Mouse (Mus musculus): ENCODE measurements at regions not wholly inside any gene's neighbourhood (a gene's known extent, or its start where the extent isn't known, plus 50 kb on each side); places are given as distances from the start of the nearest gene placed in this dataset.

DNA sequence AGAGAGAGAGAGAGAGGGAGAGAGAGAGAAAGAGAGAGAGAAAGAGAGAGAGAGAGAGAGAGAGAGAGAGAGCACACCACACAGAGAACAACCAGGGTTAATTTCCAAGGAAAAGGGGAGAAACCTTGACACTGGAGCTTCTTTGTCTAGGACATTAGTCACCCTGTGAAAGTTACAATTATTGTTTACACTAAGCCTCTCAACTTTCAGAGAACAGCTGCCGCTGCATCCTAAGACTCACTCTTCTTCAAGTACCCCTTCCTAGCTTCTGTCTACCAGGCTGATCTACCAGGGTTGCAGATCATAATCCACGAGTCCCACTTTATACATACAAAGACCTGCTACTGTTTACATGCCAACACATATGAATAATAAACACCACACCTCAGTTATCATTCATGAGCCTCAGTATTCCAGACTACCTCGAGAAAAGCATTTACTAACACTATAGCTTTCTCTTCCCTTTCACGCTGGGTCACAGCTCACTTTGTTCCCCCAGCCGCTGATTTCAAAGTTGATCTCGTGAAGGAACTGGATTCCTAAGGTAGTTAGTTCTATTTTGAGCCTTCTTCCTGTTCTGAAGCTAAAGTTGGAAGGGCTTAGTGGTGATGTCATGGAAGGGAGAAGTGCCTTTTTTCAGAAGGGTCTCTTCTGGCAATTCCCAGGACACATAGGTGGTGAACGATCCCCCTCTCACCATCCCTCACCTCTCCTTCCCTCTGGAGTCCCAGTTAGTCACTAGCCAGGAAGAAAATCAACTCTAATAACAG is 64.8 kb upstream of the Ak4 start:
- Histone ChIP-seq H3K27ac (ENCODE audit: control insufficient read depth, low read depth, low read length) (no peak overlapping the region), H3K79me2 (ENCODE audit: control insufficient read depth, insufficient read depth, low read length, poor library complexity) (peaks cover 9% of the 10 kb centered on the region; the same call in 1 of the 2 replicates), H3K9ac (ENCODE audit: control insufficient read depth, low read depth, low read length, poor library complexity, severe bottlenecking) (no peak overlapping the region), H3K36me3 (ENCODE audit: control insufficient read depth in 1 of 2, insufficient read depth in 2 of 2, low read length in 2 of 2) (peaks cover 0 to 15% of the 10 kb centered on the region in 2 experiments; a peak in 2 of 4 replicates), H3K9me3 (replicated peaks; ENCODE audit: insufficient read depth, low read length) (no peaks in the 10 kb centered on the region), H3K4me3 (ENCODE audit: control insufficient read depth in 1 of 2, insufficient read depth in 1 of 2, low read depth in 2 of 2, low read length in 2 of 2) (no peak overlapping the region), H3K4me1 (ENCODE audit: control insufficient read depth in 1 of 2, insufficient read depth in 2 of 2, low read length in 2 of 2) (peaks cover 2 to 9% of the 10 kb centered on the region in 2 experiments; a peak in 3 of 4 replicates), H3K27me3 (ENCODE audit: control insufficient read depth in 1 of 2, insufficient read depth in 2 of 2, low read length in 2 of 2) (no peaks in the 10 kb centered on the region)
- TF ChIP-seq CHD1 (IDR thresholded peaks at IDR 0.05; ENCODE audit: low read depth, low read length), result no peak
- TF ChIP-seq ZMIZ1 (IDR thresholded peaks at IDR 0.05; ENCODE audit: low read depth, low read length), result no peak
- no peak for TF ChIP-seq POLR2AphosphoS5 (IDR thresholded peaks at IDR 0.05; ENCODE audit: borderline replicate concordance, low read depth, low read length)
- TF ChIP-seq KAT2A (conservative IDR thresholded peaks at IDR 0.05; ENCODE audit: low read depth, low read length), result no peak
- no peak for TF ChIP-seq MEF2A (IDR thresholded peaks at IDR 0.05; ENCODE audit: extremely low read depth, insufficient replicate concordance, low read depth, low read length, poor library complexity, severe bottlenecking)
- TF ChIP-seq SMC3 (IDR thresholded peaks at IDR 0.05; ENCODE audit: low read depth, low read length), result no peak
- no peak for TF ChIP-seq POLR2A (IDR thresholded peaks at IDR 0.05; ENCODE audit: control insufficient read depth in 1 of 2, insufficient read depth in 1 of 2, low read depth in 1 of 2, low read length in 2 of 2, poor library complexity in 1 of 2)
- TF ChIP-seq BHLHE40 (IDR thresholded peaks at IDR 0.05; ENCODE audit: borderline replicate concordance, low read depth, low read length), result no peak
- no peak for TF ChIP-seq ELF1 (IDR thresholded peaks at IDR 0.05; ENCODE audit: low read depth, low read length)
- TF ChIP-seq USF1 (IDR thresholded peaks at IDR 0.05; ENCODE audit: low read depth, low read length), result no peak
- TF ChIP-seq USF2 (IDR thresholded peaks at IDR 0.05; ENCODE audit: borderline replicate concordance in 1 of 2, insufficient read depth in 1 of 2, low read depth in 1 of 2, low read length in 2 of 2), result no peak
- TF ChIP-seq TBP (IDR thresholded peaks at IDR 0.05; ENCODE audit: low read depth, low read length), result no peak
- TF ChIP-seq E2F4 (IDR thresholded peaks at IDR 0.05; ENCODE audit: borderline replicate concordance, low read depth, low read length), result no peak
- no peak for TF ChIP-seq TCF12 (IDR thresholded peaks at IDR 0.05; ENCODE audit: low read depth, low read length)
- TF ChIP-seq CTCF (IDR thresholded peaks at IDR 0.05 in 2 of 3, conservative IDR thresholded peaks at IDR 0.05 in 1 of 3; ENCODE audit: control insufficient read depth in 1 of 3, insufficient read depth in 1 of 3, low read depth in 2 of 3, low read length in 3 of 3, poor library complexity in 1 of 3, severe bottlenecking in 1 of 3), result no peak
- no peak for TF ChIP-seq TAL1 (IDR thresholded peaks at IDR 0.05; ENCODE audit: low read length)
- no peak for TF ChIP-seq JUND (IDR thresholded peaks at IDR 0.05; ENCODE audit: low read depth, low read length)
- peak; percentile 23 for DNase-seq (ENCODE audit: low read depth, low spot score)

DNA sequence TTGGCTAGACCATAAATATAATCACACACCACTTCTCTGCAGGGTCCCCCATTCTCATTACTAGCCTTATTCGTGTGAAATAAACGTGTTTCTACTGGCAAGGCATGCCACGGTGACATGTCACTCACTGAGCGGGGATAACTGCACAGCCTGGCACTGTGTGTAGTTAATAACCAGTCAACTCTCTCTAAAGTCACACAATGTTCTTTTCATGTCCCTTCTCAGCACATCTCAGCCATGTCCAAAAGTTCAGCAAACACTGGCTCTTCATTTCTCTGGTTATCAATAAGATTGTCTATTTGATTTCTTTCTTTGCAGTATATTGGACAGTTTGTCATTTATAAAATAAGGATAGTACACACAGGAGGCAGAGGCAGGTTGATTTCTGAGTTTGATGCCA is 66.9 kb upstream of the Ak4 start:
- H3K4me3 ChIP-seq (ENCODE audit: control insufficient read depth in 1 of 2, insufficient read depth in 1 of 2, low read depth in 2 of 2, low read length in 2 of 2), result no peak overlapping the region
- no peaks in the 10 kb centered on the region for H3K9me3 ChIP-seq (replicated peaks; ENCODE audit: insufficient read depth, low read length)
- peaks cover 0 to 6% of the 10 kb centered on the region in 2 experiments; a peak in 1 of 4 replicates for H3K36me3 ChIP-seq (ENCODE audit: control insufficient read depth in 1 of 2, insufficient read depth in 2 of 2, low read length in 2 of 2)
- no peak for DNase-seq (ENCODE audit: low read depth, low spot score)
- no peak overlapping the region for H3K27ac ChIP-seq (ENCODE audit: control insufficient read depth, low read depth, low read length)
- H3K9ac ChIP-seq (ENCODE audit: control insufficient read depth, low read depth, low read length, poor library complexity, severe bottlenecking), result no peak overlapping the region
- H3K27me3 ChIP-seq (ENCODE audit: control insufficient read depth in 1 of 2, insufficient read depth in 2 of 2, low read length in 2 of 2), result no peaks in the 10 kb centered on the region
- H3K79me2 ChIP-seq (ENCODE audit: control insufficient read depth, insufficient read depth, low read length, poor library complexity), result peaks cover 7% of the 10 kb centered on the region; the same call in 1 of the 2 replicates
- peaks cover 0 to 9% of the 10 kb centered on the region in 2 experiments; a peak in 1 of 4 replicates for H3K4me1 ChIP-seq (ENCODE audit: control insufficient read depth in 1 of 2, insufficient read depth in 2 of 2, low read length in 2 of 2)
- no peak for TF ChIP-seq MAFK (IDR thresholded peaks at IDR 0.05; ENCODE audit: borderline replicate concordance, low read depth, low read length)
- TF ChIP-seq MAX (IDR thresholded peaks at IDR 0.05; ENCODE audit: low read length), result no peak
- no peak for TF ChIP-seq POLR2AphosphoS5 (IDR thresholded peaks at IDR 0.05; ENCODE audit: borderline replicate concordance, low read depth, low read length)
- no peak for TF ChIP-seq ELF1 (IDR thresholded peaks at IDR 0.05; ENCODE audit: low read depth, low read length)
- no peak for TF ChIP-seq ZKSCAN1 (IDR thresholded peaks at IDR 0.05; ENCODE audit: low read depth, low read length)
- TF ChIP-seq CTCF (IDR thresholded peaks at IDR 0.05 in 2 of 3, conservative IDR thresholded peaks at IDR 0.05 in 1 of 3; ENCODE audit: control insufficient read depth in 1 of 3, insufficient read depth in 1 of 3, low read depth in 2 of 3, low read length in 3 of 3, poor library complexity in 1 of 3, severe bottlenecking in 1 of 3), result no peak
- no peak for TF ChIP-seq TBP (IDR thresholded peaks at IDR 0.05; ENCODE audit: low read depth, low read length)
- no peak for TF ChIP-seq SIN3A (IDR thresholded peaks at IDR 0.05; ENCODE audit: low read length)
- no peak for TF ChIP-seq ZNF384 (IDR thresholded peaks at IDR 0.05; ENCODE audit: low read depth, low read length)
- no peak for TF ChIP-seq CHD2 (IDR thresholded peaks at IDR 0.05; ENCODE audit: low read length)
- no peak for TF ChIP-seq RAD21 (IDR thresholded peaks at IDR 0.05; ENCODE audit: low read depth, low read length)

Data from MEL (cell line).